Mouse (Mus musculus): ENCODE results near the gene Plcg1.

The Plcg1 gene

DNA sequence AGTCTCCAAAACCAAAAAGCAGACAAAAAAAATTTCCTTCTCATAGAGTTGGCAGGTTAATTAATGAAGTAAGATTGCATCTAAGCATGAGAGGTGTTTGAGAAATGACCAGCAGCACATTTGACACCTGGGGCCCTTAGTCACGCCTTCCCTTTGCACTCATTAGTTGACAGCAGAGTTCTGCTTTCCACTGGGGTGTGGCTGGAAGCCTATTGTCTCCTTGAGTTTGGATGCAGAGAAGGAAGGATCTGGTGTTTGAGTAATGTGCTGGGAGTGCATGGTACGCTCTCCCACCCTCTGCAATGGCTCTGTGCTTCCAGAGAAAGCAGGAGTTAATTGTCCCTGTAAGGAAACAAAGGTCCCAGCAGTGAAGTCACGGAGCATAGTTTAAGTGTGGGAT is 5.4 kb downstream of the Plcg1 start:
- DNase-seq = no peak

DNA sequence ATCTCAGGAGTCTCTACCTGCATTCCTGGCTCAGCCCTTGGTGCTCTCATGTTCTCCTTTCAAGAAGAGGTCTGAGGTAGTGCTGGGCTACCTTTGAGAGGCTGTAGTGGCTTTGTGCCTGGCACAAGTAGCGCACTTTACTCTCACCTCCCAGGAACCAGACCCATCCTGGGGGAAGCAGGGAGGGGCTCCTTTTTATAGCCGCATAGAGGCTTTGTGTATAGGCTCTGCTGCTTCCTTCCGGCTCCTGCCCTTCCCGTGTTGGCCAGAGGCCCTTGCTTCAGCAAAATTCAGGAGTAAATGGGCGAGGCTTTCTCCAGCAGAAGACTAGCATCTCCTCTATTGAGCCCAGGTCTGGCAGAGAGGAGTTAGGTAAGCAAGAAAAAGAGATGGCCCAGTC is 7.3 kb downstream of the Plcg1 start:
- no peak for DNase-seq

DNA sequence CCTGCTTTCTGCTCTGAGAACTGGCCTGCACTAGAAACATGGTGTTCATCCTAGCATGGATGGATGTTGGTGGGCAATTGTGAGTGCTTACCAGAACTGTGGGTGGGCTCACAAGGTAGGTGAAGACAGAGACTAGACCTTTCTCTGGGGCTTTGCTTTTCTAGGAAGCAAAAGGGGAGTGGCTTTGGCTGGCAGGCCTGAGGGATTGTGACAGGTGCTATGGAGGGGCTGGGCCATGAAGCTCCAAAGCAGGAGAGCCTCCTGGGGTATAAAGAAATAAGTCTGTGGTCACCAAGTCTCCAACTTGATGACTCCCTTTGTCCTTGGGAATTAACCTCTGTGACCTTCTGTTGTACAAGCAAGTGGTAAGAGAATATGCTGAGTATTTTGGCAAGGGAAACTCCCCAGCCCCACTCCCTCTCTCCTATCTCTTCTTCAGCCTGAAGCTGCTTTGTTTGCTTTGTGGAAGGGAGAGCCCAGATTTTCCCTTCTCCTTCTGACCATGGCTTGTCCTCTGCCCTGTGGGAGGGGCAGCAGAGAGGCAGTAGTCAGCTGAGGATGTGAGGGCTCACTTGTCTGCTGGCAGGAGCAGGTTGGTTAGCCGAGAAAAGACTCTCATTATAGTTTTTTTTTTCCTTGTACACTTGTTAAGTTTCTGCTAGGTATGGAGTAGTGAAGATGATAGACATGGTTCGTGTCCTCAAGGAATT is 8.7 kb downstream of the Plcg1 start:
- peak in 1 of 2 experiments; percentile 51 for DNase-seq

DNA sequence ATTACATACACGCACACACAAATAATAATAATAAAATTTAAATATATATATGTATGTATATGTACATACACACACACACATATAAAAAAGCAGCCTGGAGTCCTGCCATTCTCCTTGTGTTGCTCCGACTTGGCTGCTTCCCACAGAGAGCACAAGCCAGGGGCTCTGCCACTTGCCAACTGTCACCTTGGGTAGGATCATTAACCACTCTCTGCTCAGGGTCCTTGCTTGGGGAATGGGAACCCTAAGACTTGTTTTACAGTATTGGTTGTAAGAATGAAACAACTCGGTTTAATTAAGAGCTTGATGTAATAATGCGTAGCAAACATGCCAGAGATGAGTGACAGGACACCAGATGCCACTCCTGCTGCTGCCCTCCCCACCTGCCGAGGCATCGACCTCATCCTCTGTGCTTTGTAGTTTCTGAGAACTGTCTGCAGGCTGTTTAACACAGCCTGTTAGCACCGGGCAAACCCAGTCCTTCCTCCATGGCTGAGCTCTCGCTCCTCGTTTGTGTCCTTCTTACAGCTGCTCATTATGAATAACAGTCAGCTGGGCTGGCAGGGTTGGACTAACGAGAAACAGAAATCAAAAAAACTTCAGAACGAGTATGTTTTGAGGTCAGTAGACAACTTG is 9.5 kb downstream of the Plcg1 start:
- no peak for DNase-seq

DNA sequence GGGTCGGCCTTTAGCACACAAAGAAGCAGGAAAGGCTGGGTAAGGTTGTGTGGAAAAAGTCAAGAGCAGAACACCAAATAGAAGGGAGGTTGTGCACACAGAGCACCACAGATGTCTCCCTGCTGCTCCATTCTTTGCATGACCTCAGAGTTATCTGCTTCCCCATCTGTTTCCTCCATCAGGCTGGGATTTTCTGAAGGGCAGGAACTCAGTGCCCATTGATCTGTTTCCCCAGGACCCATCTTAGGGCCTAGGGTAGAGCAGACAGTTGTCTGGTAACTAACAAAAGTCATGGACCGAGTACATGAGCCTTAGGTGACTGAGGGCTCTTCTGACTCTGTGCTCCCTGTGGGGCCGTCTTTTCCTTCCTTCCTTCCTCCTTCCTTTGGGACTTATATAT is 10.5 kb downstream of the Plcg1 start:
- DNase-seq = no peak

DNA sequence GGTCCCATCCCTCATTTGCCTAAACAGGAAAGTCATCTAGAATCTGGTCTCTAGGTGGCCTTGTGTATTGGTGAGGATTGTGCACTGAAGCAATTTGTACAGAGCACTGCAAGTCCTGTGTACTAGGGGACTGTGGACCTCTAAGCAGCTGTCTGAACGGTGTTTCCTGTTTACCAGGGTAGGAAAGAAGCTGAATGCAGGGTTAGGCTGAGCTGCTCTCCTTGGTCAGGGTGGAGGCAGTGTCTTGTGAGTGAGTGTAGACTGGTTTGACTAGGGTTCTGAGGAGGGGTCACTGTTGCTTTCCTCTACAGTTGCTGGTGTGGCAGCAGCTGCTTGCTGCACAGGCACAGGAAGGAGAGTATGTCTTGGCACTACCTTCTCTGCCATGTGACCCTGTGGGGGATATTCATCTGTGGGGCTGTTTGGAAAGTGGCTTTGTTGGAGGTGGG is 11.1 kb downstream of the Plcg1 start:
- DNase-seq = no peak

DNA sequence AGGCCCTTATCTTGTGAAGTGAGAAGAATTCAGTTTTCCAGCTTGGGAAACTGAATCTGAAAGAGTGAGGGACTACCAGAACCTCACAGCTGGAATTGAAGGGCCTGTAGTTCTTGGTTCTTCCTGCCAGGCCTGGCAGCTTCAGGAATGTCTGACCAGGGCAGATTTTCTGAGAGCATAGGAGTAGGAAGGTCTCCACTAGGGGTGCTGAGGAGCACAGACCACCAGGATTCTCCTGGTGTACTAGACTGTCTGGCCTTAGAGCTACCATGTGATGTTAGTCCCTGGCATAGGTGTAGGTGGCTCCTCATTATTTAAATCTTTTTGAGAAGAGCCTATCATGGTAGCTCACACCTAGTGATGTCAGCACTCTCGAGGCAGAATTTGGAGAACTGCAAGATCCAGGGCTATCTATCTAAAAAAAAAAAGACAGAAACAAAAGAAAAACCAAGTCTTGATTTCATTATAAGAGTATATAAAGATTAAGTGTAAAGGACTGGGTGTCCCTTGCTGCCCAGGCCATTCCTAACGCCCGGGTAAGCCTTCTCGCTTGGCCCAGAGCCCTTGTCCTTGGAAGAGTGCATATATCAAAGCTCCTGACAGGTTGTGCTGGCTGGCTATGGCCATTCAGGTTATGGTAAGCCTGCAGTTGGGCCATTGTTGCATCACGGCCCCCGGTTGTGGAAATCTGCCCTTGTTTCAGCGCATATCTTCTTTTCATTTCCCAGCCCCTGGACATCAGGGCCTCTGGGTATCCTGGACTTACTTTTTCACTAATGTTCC is 13.1 kb downstream of the Plcg1 start:
- peak; percentile 66 to 76 for DNase-seq

DNA sequence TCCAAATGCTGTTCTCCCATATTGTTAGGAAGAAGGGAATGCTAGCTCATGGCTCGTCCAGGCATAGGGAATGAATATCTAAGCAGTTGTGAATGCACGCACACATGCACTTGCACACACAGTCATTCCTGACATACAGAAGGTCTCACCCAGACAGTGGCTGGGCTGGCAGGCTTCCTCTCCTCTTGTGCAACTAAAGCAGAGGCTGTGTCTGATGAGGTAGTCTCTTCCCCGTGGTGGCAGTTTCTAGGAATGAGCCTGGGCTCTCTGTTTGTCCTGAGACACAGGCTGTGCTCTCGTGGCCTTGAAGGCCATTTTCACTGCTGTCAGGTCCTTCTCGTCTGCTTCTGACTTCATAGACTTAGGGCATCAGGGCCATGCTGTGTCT is 13.7 kb downstream of the Plcg1 start:
- no peak for DNase-seq

DNA sequence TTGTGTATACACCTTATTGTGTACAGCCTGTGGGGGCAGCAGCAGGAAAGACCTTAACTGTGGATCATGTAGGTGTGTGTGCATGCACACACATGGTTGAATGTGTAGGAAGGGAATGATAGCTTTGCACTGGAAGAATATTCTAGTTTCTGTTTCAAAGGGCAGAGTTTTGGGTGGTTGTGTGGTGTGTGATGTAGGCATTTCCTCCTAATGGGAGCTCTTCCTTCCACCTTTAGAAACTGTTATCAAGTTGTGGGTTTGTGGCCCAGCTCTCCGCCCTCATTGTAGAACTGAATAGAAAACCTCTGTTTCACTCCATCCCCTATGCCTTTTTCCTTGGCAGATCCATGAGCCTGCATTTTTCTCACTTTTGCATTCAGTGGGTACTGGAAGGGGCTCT is 14.4 kb downstream of the Plcg1 start:
- no peak for DNase-seq

DNA sequence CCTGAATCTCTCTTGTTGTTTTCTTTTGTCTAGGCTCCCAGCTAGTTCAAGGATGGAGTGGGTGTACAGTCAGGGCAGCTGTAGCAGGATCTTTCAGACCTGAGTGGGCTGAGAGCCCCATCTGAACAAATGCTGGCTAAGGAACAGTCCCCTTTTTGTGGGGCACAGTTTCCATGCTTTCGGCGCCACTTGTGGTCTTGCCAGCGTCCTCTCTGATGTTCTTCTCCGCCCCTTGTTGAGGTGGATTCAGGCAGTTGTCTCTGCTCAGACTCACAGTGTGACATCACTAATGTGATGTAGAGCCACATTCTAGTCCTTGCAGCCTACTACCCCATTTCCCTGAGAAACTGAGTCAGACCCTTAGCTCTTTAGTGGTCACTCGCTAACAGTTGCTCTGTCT is 15.5 kb downstream of the Plcg1 start:
- no peak for DNase-seq

DNA sequence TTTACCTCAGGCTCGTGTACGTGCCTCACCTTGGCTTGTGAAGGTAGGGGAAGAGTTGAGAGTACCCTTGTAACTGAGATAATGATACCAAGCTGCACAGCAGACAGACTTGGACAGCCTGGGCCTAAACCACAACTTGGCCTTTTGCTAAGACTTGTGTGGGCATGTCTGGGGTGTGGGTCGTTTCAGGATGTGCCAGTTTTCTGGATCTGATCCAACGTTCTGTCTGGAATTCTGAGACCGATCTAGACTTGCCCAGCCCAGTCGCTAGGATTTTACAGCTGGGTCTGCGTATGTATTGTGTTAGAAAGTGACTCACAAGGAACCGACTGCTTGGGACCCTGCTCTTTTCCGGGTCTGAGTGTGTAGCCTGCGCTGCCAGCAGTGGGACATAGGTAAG is 16.0 kb downstream of the Plcg1 start:
- DNase-seq = no peak

DNA sequence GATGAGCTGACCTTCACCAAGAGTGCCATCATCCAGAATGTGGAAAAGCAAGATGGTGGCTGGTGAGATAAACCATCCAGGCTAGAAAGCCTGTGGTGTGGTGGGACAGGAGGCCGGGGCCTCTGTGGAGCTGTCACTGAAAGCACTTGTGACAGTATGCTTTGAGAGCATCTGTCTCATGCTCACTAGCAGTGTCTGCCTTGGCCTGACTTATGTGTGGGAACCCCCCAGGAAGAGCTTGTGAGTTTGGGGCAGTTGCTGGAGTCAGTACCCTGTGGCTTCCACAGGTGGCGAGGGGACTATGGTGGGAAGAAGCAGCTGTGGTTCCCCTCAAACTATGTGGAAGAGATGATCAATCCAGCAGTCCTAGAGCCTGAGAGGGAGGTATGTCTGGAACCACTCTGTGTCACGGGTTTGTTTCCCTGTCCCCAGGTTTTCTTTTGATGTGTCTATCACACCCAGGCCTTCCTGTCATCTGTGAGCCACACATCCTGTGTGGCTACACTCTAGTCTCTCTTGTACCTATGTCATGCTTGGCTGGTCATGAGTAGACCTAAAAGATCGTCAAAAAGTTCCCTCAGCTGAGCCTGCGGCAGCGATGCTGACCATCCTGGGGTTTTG is 25.6 kb downstream of the Plcg1 start:
- no peak for DNase-seq

DNA sequence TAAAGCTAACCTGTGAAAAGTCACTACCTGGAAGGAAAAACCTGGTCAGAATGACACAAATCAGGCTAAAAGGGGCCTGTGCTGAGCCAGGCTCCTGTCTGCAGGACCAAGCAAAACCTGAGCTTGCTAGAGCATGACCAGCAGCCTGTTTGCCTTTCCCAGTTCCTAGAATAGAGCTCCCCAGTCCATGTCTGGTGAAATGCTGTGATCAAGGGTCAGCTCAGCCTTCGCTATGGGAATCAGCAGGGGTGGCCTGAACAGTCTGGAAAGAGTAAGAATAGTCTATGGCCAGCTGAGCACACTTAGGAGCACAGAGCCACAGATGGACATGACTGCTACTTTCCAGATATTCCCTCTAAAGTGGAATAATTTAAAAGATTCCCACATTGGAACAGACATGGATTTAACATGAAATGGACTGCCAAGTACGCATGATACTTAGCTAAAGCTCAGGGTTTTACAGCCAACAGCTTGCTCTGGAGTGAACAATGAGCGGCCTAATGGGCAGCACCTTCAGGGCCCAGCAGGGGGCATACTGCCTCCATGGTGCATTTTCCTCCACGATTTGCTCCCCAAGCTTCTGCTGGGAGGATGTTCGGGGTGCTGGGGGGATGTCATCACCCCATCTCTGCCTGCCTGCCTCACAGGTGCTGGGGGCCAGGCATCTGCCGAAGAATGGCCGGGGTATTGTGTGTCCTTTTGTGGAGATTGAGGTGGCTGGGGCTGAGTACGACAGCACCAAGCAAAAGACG is 29.5 kb downstream of the Plcg1 start:
- DNase-seq = peak; percentile 50 to 67

DNA sequence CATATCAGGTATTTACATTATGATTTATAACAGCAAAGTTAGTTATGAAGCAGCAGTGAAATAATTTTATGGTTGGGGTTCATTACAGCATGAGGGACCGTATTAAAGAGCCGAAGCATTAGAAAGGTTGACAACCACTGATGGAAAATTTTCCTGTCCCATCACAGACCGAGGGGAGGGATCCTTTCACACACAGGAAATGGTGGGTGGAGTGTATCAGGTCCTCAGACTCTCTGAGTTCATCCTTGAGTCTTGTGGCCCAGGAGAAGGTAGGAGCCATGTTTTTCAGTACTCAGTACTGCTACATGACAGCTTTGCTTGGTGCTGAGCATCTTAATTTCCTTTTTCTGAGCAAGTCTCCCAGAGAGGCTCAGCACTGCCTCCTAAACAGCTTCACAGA is 32.7 kb downstream of the Plcg1 start:
- no peak for DNase-seq

DNA sequence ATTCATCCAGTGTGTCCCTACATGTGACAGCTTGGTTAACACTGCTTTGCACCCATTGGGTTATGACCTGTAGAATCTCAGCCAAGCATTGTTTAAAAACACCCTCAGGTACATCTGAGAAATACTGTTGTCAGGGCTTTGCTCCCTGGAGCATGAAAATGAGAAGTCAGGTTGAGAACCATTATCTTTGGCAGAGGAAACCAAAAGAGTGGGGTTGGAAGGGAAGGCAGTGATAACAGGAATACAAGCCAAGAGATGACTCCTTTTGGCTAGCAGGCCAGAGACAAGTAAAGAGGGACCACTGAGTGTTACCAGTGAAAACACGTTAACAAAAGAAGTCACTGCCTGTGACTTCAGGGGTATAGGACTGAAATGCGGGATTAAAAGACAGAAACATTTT is 33.3 kb downstream of the Plcg1 start:
- no peak for DNase-seq

DNA sequence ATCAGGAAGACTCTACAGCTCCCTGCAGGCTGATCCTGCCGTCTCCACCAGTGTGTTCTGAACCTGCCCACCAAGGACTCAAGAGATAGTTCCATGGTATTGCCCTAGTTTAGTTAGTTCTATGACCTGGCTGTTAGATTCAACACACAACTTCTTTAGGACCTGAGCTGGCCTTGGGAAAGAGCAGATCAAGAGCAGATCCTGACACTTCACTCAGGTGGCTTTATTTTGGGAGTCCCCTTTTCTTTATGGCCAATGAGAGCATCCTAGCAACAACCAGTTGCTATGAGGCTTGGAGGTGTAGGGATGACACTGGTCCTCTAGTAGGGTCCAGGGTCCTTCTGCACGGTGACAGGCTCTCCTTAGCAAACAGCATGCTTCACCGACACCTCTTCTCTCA is 34.0 kb downstream of the Plcg1 start:
- no peak for DNase-seq

DNA sequence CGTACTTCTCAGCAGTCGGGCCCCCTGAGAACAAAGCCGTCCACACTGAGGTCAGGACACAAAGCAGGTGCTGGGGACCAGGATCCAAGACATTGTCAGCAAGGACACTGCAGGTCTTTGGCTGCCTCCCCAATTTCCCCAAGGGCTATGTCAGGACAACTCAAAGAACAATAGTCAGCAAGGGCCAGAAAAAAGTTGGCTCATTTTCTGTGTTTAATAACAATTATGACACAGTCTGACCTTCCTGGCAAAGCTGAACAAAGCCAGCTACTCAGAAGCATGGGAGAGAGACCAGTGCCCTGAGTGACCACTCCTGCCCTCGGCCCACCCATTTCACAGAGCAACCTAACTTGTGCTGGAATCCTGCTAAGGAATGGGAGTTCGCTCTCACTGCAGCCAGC is 35.3 kb downstream of the Plcg1 start:
- DNase-seq = peak; percentile 55 to 57

DNA sequence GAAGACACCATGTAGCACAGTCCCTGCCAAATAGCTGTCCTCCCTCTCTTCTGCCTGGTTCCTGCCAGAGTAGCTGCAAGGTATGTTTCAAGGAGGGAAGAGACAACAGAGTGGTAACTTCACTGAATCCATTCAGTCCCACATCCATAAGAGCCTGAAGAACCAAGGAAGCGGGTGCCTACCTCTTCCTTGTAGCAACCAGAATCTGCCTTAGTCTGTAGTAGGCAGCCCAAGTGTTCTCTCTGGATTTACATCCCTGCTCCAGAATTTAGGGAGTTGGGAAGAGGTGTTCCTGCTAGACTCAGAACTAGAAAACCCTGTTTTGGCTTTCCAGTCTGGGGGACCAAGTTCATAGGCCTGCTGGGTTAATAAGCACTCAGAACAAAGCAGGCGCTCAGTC is 36.1 kb downstream of the Plcg1 start:
- DNase-seq = no peak

DNA sequence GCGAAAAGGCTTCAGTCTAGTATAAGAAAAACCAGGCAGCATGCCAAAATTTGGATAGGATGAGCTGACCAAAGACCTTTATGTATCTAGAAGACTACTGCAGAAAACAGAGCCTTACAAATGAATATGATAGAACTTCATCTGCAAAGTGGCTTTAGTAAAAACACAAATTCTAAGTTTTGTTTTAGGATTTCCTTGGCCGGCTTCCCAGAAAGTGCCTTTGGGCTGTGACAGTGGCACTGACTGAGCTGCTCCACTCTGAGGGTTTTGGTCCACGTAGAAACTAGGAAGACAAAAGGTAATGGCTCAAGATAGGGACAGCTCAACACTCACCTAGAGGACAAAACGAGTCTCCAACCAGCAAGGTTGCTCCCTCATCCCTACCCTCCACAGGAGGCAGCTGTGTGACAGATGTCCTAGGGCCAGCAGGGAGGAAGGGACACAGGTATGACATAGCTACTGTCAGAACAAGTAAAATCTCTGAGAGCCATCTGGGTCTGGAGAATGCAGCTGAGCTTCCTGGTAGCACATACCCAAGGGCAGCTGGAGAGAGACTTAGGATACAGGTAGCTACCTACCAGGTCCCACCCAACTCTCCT is 37.1 kb downstream of the Plcg1 start:
- DNase-seq = no peak

DNA sequence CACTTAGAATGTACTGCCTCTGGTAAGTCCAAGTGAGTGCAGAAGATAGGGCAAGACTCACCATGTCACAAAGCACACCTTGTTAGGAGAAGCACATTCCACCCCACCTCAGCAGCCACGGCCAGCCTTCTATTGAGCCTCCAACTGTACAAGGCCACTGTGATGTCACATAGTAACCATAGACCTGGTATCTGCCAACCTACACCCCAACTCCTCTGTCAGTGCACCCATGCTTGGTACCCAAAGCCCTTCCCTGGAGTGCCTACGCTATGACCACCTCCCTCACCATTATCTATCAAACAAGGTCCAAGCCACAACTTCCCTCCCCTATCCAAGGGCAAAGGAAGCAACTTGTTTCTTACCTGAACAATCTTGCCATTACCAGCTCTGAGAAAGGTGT is 37.9 kb downstream of the Plcg1 start:
- DNase-seq = no peak

DNA sequence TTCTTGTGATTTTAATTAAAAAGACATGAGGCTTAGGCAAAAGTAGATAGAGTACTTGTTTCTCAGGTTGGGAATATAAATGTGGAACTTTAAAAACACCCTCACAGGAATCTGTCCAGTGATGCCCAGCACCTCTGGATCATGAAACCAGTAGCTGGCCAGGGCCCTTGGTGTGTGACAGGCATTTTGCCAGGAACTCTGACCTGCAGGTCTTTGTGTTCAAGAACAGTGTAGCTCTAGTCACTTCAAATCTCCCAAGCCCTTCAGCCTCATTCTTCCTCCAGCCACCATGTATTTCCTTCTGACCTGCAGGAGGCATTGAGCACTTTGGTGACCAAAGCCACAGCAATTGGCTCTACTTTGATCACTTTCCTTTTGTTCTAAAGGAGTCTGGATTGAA is 39.3 kb downstream of the Plcg1 start:
- no peak for DNase-seq

DNA sequence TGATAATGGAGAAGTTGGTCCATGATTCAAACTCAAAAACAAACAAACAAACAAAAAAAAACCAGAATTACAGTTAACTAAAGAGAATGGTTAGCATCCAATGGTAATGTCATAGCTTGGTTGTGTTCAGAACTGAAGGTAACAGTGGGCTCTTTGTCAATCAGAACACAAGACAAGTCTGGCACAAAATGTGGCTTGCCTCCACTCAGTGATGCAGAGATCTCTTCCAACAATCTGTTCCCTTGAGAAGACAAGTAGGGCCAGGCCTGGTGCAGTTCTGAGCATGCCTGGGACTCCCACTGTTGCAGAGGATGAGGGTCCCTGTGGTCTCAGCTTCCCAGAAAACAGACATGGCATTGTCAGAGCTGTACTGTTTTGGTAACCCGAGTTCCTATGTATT is 39.8 kb downstream of the Plcg1 start:
- no peak for DNase-seq

All from kidney, adult 8-10 months (tissue).